Mouse (Mus musculus) myocyte (in vitro differentiated cells): Measurements from ENCODE around the gene Ttc28. TPM values are rescaled to one million over a fixed set of nuclear protein-coding genes. Genes with fewer than 3 reads are reported as not detected.

Experiments
- H3K27me3 ChIP-seq: one replicate; pipeline ENCODE4 v1.6.1; 2011; ENCODE audit not compliant: control insufficient read depth, insufficient read depth, insufficient read length
- H3K36me3 ChIP-seq: one replicate; pipeline ENCODE4 v1.6.1; 2011; ENCODE audit not compliant: control insufficient read depth, insufficient read depth
- H3K4me2 ChIP-seq: one replicate; pipeline ENCODE4 v1.6.1; 2011; ENCODE audit warnings: low read depth, control low read depth
- H3K4me3 ChIP-seq: one replicate; pipeline ENCODE4 v1.5.1; 2011; ENCODE audit warnings: mild to moderate bottlenecking, control low read depth, moderate library complexity
- H3K79me2 ChIP-seq: one replicate; pipeline ENCODE4 v1.6.1; 2011; ENCODE audit not compliant: control insufficient read depth, insufficient read depth
- H3ac ChIP-seq: one replicate; pipeline ENCODE4 v1.6.1; 2011; ENCODE audit not compliant: control insufficient read depth, insufficient read length
- CEBPB ChIP-seq: IDR thresholded peaks from 2 replicates; pipeline ENCODE4 v1.6.1; 2011; ENCODE audit warnings: mild to moderate bottlenecking, moderate library complexity; ENCODE audit not compliant: poor library complexity, insufficient read depth, severe bottlenecking
- E2F4 ChIP-seq: IDR thresholded peaks from one replicate; pipeline ENCODE4 v1.6.1; 2011; ENCODE audit warnings: mild to moderate bottlenecking, control low read depth, moderate library complexity; ENCODE audit not compliant: insufficient read depth
- MAX ChIP-seq: IDR thresholded peaks from one replicate; pipeline ENCODE4 v1.6.1; 2011; ENCODE audit warnings: low read depth, mild to moderate bottlenecking, control low read depth
- MYOD1 ChIP-seq, 3 experiments: IDR thresholded peaks; one replicate each; pipeline ENCODE4 v1.6.1; 2011; ENCODE audit warnings: control low read depth in 2 of 3, low read depth in 2 of 3, mild to moderate bottlenecking in 2 of 3, moderate library complexity in 1 of 3; ENCODE audit not compliant: insufficient read length in 2 of 3, control insufficient read depth in 1 of 3
- MYOG ChIP-seq, 3 experiments: IDR thresholded peaks; one replicate each; pipeline ENCODE4 v1.6.1; 2011; ENCODE audit warnings: control low read depth in 2 of 3, low read depth in 2 of 3, mild to moderate bottlenecking in 2 of 3; ENCODE audit not compliant: insufficient read length in 2 of 3, control insufficient read depth in 1 of 3, insufficient read depth in 1 of 3
- POLR2A ChIP-seq: IDR thresholded peaks from one replicate; pipeline ENCODE4 v1.6.1; 2011; ENCODE audit warnings: low read depth, mild to moderate bottlenecking, control low read depth, moderate library complexity; ENCODE audit not compliant: insufficient read length
- POLR2AphosphoS2 ChIP-seq: IDR thresholded peaks from one replicate; pipeline ENCODE4 v1.6.1; 2011; ENCODE audit warnings: low read depth, control low read depth; ENCODE audit not compliant: insufficient read length
- REST ChIP-seq: IDR thresholded peaks from one replicate; pipeline ENCODE4 v1.6.1; 2011; ENCODE audit warnings: mild to moderate bottlenecking, control low read depth, moderate library complexity; ENCODE audit not compliant: insufficient read depth, insufficient read length
- SRF ChIP-seq: IDR thresholded peaks from one replicate; pipeline ENCODE4 v1.6.1; 2011; ENCODE audit warnings: low read depth; ENCODE audit not compliant: control insufficient read depth, insufficient read length
- TCF12 ChIP-seq: IDR thresholded peaks from one replicate; pipeline ENCODE4 v1.6.1; 2011; ENCODE audit warnings: mild to moderate bottlenecking, control low read depth; ENCODE audit not compliant: poor library complexity, insufficient read depth, severe bottlenecking
- TCF3 ChIP-seq: IDR thresholded peaks from one replicate; pipeline ENCODE4 v1.6.1; 2011; ENCODE audit warnings: low read depth, control low read depth; ENCODE audit not compliant: insufficient read length
- USF1 ChIP-seq: IDR thresholded peaks from one replicate; pipeline ENCODE4 v1.6.1; 2011; ENCODE audit warnings: low read depth, mild to moderate bottlenecking, control low read depth, moderate library complexity
- polyA plus RNA-seq: library from polyadenylated mRNA; unstranded; fragments of >200 nt; fragmentation: generic; extraction: Trizol; gene quantifications from one replicate; pipeline ENCODE4 v1.2.1, GENCODE M21; 2012; ENCODE audit warnings: missing spikeins

Gene Ttc28
- polyA plus RNA-seq, 1 experiment, result 8.5 TPM

DNA sequence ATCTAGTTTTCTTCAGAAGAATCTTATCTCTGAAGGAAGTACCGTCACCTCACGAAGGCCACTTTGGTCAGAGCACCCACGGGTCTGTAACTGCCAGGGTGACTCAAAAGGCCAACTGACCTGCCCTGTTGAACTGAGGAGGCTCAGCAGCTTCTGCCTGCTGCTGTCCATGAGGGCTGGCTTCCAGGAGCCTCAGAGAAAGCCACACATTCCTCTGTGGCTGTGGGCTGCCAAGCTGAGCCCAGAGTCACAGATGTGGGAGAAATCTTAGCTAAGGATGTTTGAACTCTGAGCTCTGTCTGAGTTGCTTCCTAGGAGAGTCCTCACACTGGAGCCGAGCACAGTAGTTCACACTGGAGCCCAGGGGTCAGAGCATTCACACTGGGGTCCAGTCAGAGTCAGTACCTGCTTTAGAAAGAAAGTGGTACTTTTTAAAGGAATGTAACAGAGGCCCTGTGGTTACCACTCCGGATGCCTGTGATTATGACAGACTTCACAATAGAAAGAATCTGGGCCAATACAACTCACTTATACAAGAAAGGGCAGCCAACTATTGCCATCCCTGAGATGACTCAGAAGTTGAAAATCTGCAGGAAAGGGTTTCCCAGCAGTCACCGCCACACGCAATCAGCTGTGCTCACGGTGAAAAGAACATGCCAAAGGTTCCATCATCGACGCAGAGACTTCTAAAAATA is 368.1 kb downstream of the Ttc28 start:
- Histone ChIP-seq H3K36me3 (no peaks in the 10 kb centered on the region), H3ac (no peak overlapping the region), H3K27me3 (no peaks in the 10 kb centered on the region), H3K4me3 (no peak overlapping the region), H3K4me2 (peak overlapping the region; percentile 75), H3K79me2 (no peaks in the 10 kb centered on the region)
- no peak for TF ChIP-seq MAX
- TF ChIP-seq POLR2A, result no peak
- TF ChIP-seq CEBPB, result peak; percentile 67; the same call in 1 of the 2 replicates
- peak in 2 of 3 experiments; percentile 65 to 77 for TF ChIP-seq MYOD1 (IDR thresholded peaks at IDR 0.05; ENCODE audit: control insufficient read depth in 1 of 3, insufficient read length in 2 of 3, low read depth in 2 of 3)
- peak; percentile 48 for TF ChIP-seq TCF12
- TF ChIP-seq TCF3, result peak; percentile 37
- TF ChIP-seq POLR2AphosphoS2, result no peak
- TF ChIP-seq USF1, result no peak
- TF ChIP-seq REST, result no peak
- no peak for TF ChIP-seq E2F4
- no peak for TF ChIP-seq SRF
- peak; percentile 40 to 91 (median 53) for TF ChIP-seq MYOG (IDR thresholded peaks at IDR 0.05; ENCODE audit: control insufficient read depth in 1 of 3, insufficient read depth in 1 of 3, insufficient read length in 2 of 3, low read depth in 2 of 3)

DNA sequence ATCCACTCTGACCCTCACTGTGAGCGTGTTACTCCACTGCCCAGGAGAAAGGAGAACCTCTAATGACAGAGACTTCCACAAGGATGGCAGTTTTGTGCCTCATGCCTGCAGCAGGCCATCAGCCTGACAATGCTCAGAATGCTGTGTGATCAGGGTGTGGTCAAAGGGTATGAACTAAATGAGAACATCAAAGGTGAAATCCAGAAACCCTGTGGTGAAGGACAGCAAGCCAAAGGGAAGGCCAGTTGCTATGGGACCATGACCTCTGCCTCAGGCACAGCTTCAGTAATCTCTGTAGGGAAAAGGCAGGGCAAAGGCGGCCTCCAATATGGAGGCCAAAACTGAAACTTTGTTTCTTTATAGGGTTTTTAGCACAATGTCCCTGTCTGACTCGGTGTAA is 372.5 kb downstream of the Ttc28 start:
- H3K4me2 ChIP-seq, result no peak overlapping the region
- no peak overlapping the region for H3ac ChIP-seq
- no peaks in the 10 kb centered on the region for H3K36me3 ChIP-seq
- H3K79me2 ChIP-seq, result no peaks in the 10 kb centered on the region
- no peaks in the 10 kb centered on the region for H3K27me3 ChIP-seq
- no peak overlapping the region for H3K4me3 ChIP-seq
- TF ChIP-seq USF1, result no peak
- TF ChIP-seq POLR2AphosphoS2, result no peak
- TF ChIP-seq TCF3, result no peak
- no peak for TF ChIP-seq MAX
- no peak for TF ChIP-seq MYOD1 (IDR thresholded peaks at IDR 0.05; ENCODE audit: control insufficient read depth in 1 of 3, insufficient read length in 2 of 3, low read depth in 2 of 3)
- TF ChIP-seq MYOG (IDR thresholded peaks at IDR 0.05; ENCODE audit: control insufficient read depth in 1 of 3, insufficient read depth in 1 of 3, insufficient read length in 2 of 3, low read depth in 2 of 3), result no peak
- TF ChIP-seq POLR2A, result no peak
- TF ChIP-seq TCF12, result no peak
- no peak for TF ChIP-seq SRF
- TF ChIP-seq REST, result no peak
- no peak for TF ChIP-seq CEBPB
- no peak for TF ChIP-seq E2F4

DNA sequence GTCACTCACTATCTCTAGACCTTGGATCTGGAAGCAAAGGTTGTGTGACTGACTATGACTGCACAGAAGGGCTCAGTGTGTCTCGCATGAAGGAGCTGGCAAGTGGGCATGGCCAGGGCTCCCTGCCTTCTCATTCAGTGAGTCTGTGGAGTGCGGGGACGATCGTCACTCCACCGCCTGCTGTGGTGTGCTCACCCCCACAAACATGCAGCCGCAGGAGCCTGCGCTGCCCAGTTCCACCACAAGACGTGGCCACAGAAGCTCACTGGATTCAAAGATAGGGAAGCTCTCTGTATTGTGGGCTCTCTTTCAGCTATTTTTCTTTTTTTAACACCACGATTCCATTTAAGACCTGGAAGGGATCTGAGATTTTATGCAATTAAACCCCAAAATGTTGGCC is 374.8 kb downstream of the Ttc28 start:
- H3K4me3 ChIP-seq, result no peak overlapping the region
- H3K79me2 ChIP-seq, result no peaks in the 10 kb centered on the region
- no peak overlapping the region for H3ac ChIP-seq
- no peak overlapping the region for H3K4me2 ChIP-seq
- no peaks in the 10 kb centered on the region for H3K27me3 ChIP-seq
- no peak for TF ChIP-seq REST
- no peak for TF ChIP-seq MYOD1 (IDR thresholded peaks at IDR 0.05; ENCODE audit: control insufficient read depth in 1 of 3, insufficient read length in 2 of 3, low read depth in 2 of 3)
- TF ChIP-seq TCF12, result no peak
- TF ChIP-seq SRF, result no peak
- no peak for TF ChIP-seq TCF3
- no peak for TF ChIP-seq MAX
- TF ChIP-seq POLR2AphosphoS2, result no peak
- no peak for TF ChIP-seq POLR2A
- no peak for TF ChIP-seq MYOG (IDR thresholded peaks at IDR 0.05; ENCODE audit: control insufficient read depth in 1 of 3, insufficient read depth in 1 of 3, insufficient read length in 2 of 3, low read depth in 2 of 3)
- no peak for TF ChIP-seq USF1
- TF ChIP-seq E2F4, result no peak
- TF ChIP-seq CEBPB, result no peak
- no peaks in the 10 kb centered on the region for H3K36me3 ChIP-seq

DNA sequence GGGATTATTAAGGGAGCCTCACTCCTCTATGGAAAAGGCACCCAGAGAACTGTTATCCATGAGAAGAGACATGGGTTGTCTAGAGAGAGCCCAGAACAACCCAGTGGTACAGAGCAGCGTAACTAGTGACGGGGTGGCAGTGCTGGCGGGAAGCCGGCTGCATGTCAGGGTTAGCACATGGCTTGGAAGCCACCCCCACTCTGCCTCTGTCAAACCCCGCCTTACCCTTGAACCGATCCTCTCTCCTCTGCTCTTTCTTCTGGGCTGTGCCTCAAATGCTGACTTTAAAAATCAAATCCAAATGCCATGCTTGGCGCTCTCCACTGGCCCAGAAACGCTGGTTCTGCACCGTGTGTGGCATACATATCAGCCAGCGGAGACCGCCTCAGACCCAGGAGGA is 375.2 kb downstream of the Ttc28 start:
- H3K4me2 ChIP-seq, result no peak overlapping the region
- no peaks in the 10 kb centered on the region for H3K27me3 ChIP-seq
- H3ac ChIP-seq, result no peak overlapping the region
- no peaks in the 10 kb centered on the region for H3K79me2 ChIP-seq
- no peaks in the 10 kb centered on the region for H3K36me3 ChIP-seq
- H3K4me3 ChIP-seq, result no peak overlapping the region
- TF ChIP-seq CEBPB, result no peak

DNA sequence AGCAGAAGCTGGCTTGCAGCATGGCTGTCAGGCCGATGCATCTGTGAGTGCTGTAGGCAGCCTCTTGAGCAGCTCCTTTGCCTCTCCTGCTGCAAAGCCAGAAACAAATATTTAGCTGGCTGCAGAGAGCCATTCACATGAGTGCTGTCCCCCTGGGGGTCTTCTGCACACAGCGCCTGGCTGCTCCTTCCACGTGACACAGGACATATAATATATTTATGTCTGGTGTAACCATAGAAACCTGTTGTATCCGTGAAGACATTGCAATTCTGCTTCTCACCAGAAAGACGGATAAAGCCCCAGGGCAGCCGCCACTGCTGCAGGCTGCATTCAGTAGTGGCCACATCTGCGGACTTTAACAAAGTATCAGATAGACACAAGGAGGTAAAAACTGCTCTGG is 376.6 kb downstream of the Ttc28 start:
- Histone ChIP-seq H3K4me3 (no peak overlapping the region), H3K27me3 (no peaks in the 10 kb centered on the region), H3ac (no peak overlapping the region), H3K36me3 (no peaks in the 10 kb centered on the region), H3K79me2 (no peaks in the 10 kb centered on the region), H3K4me2 (no peak overlapping the region)
- TF ChIP-seq CEBPB, result no peak
- no peak for TF ChIP-seq MYOD1 (IDR thresholded peaks at IDR 0.05; ENCODE audit: control insufficient read depth in 1 of 3, insufficient read length in 2 of 3, low read depth in 2 of 3)
